Mouse (Mus musculus) stomach, embryonic 14.5 days (tissue): ENCODE data around the gene Rph3al. TPM values are rescaled to one million over a fixed set of nuclear protein-coding genes. Genes with fewer than 3 reads are reported as not detected.

Experiments
- ATAC-seq: fragments of 200-750 bp; cut with Nextera tagmentation; 2 replicates; pipeline ENCODE4 v1.8.0; 2017; ENCODE audit warnings: low read depth, moderate TSS enrichment; ENCODE audit not compliant: insufficient number of reproducible peaks, insufficient read depth, low FRiP score
- H3K27ac ChIP-seq: fragments of 300-500 bp; sonication (generic); 2 replicates; pipeline ENCODE4 v1.5.1; 2014; ENCODE audit warnings: mild to moderate bottlenecking, low read length, moderate library complexity, mixed read lengths
- H3K27me3 ChIP-seq: fragments of 300-500 bp; sonication (generic); 2 replicates; pipeline ENCODE4 v1.6.1; 2014; ENCODE audit warnings: low read length, control low read depth, mixed read lengths; ENCODE audit not compliant: control insufficient read depth, insufficient read depth
- H3K36me3 ChIP-seq: fragments of 300-500 bp; sonication (generic); 2 replicates; pipeline ENCODE4 v1.6.1; 2014; ENCODE audit warnings: mild to moderate bottlenecking, control low read depth, low read length, moderate library complexity, mixed read lengths; ENCODE audit not compliant: control insufficient read depth, insufficient read depth
- H3K4me1 ChIP-seq: fragments of 300-500 bp; sonication (generic); 2 replicates; pipeline ENCODE4 v1.6.1; 2014; ENCODE audit warnings: low read length, control low read depth, mixed read lengths; ENCODE audit not compliant: control insufficient read depth, insufficient read depth
- H3K4me2 ChIP-seq: fragments of 300-500 bp; sonication (generic); replicated peaks from 2 replicates; pipeline ENCODE4 v1.6.1; 2014; ENCODE audit warnings: low read depth, low read length, control low read depth
- H3K4me3 ChIP-seq: fragments of 300-500 bp; sonication (generic); 2 replicates; pipeline ENCODE4 v1.5.1; 2014; ENCODE audit warnings: low read depth, low read length, control low read depth
- H3K9ac ChIP-seq: fragments of 300-500 bp; sonication (generic); replicated peaks from 2 replicates; pipeline ENCODE4 v1.6.1; 2014; ENCODE audit warnings: low read depth, mild to moderate bottlenecking, control low read depth, low read length, moderate library complexity, mixed read lengths
- H3K9me3 ChIP-seq: fragments of 300-500 bp; sonication (generic); 2 replicates; pipeline ENCODE4 v1.6.1; 2016; ENCODE audit warnings: low read depth, low read length, control low read depth; ENCODE audit not compliant: control insufficient read depth
- WGBS: fragments of 180-500 bp; shearing (Covaris S2); extraction: QIAGEN DNeasy Blood & Tissue Kit; methylation state at CpG from one replicate; pipeline ENCODE4 v1.1.7; 2014; 5-methylcytosine and 5-hydroxymethylcytosine counted together
- polyA plus RNA-seq: library from polyadenylated mRNA; unstranded; fragments of >200 nt; fragmentation: Nextera tagmentation; extraction: Ambion mirVana; gene quantifications from 2 replicates; pipeline ENCODE4 v1.2.1, GENCODE M21; 2014

Rph3al gene
- polyA plus RNA-seq, 1 experiment from 2014 or later, result 10.6 TPM

DNA sequence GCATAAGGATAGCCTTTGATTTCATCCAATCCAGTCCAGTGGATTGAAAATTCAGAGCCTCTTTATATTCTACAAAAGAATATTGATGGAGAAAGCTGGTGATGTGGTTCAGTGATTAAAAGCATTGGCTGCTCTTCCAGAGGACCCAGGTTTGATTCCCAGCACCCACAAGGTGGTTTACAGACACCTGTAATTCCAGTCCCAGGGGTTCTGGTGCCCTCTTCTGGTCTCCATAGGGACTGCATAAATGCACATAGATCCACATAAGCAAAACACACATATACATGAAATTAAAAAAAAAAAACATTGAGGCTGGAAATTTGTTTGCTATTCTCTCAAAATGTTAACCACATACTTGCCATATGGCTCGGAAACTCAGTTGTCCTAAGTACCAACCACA, 26.3 kb downstream of the Rph3al start:
- Histone ChIP-seq H3K27ac (no peak overlapping the region), H3K4me1 (no peaks in the 10 kb centered on the region; the same call in 1 of the 2 replicates)
- 100% methylated on average over 1 of the region's 1 CpGs for whole genome bisulfite sequencing

DNA sequence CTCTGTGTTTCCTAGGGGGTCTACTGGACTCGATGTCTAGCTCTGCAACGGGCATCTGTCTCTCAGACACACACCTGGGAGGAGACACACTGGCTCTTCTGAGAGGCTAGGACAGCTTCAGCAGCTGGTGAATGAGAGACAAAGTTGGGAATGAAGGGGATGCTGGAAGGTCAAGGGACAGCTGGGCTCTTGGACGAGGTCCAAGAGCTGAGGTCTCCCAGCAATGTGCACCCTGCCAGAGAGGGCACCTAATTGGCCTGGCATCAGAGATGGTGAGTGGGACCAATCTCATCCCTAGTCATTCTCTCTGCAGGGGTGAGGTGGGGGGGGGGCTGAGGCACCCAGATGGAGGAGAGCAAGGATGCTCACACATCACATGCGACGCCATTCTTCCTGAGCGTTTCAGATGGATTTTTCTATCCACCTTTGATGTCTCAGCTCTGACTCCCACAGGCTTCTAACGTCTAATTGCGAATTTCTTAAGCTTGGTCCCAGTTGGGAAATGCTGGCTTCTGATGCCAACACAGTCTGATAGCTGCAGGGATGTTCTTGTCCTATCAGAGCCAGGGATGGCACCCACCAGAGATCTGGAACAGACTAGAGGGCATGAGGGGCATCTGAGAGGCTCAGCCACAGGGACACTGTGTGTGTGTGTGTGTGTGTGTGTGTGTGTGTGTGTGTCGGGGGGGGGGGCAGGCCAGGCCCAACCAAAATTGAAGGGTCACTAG, 28.4 kb downstream of the Rph3al start:
- WGBS, result 82% methylated on average over 9 of the region's 9 CpGs
- no peak for ATAC-seq
- Histone ChIP-seq H3K9ac (no peak overlapping the region), H3K36me3 (no peaks in the 10 kb centered on the region), H3K4me3 (no peak overlapping the region), H3K9me3 (no peaks in the 10 kb centered on the region), H3K4me1 (peaks cover 17% of the 10 kb centered on the region), H3K27ac (no peak overlapping the region), H3K27me3 (no peaks in the 10 kb centered on the region), H3K4me2 (no peak overlapping the region)

More for the DNA sequence above, 26.3 kb downstream of the Rph3al start:
- Histone ChIP-seq H3K4me3 (no peak overlapping the region), H3K27me3 (no peaks in the 10 kb centered on the region), H3K9ac (no peak overlapping the region), H3K9me3 (no peaks in the 10 kb centered on the region), H3K36me3 (no peaks in the 10 kb centered on the region), H3K4me2 (no peak overlapping the region)
- no peak for ATAC-seq

DNA sequence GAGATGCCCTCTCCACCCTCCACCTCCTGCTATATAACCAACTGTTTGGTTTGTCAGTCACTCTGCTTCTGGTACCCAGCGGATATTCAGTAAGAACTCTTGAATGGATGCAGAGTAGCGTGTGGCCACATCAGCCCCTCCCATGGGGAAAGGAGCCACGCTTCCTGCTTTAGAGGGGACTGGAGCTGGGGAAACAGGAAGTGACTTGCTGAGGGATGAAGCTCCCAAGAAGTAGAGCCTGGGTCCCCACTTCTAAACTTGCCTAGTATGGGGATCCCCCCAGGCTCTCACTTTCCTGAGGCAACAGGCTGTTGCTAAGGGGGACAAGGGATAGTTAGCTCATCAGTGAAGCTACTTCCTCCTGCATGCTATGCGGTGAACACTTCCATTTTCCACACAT, 30.8 kb downstream of the Rph3al start:
- Histone ChIP-seq H3K36me3 (no peaks in the 10 kb centered on the region), H3K4me2 (no peak overlapping the region), H3K27me3 (no peaks in the 10 kb centered on the region), H3K27ac (no peak overlapping the region), H3K9ac (no peak overlapping the region), H3K4me1 (peaks cover 24% of the 10 kb centered on the region), H3K9me3 (no peaks in the 10 kb centered on the region), H3K4me3 (no peak overlapping the region)
- WGBS, result 81% methylated on average over 4 of the region's 4 CpGs
- no peak for ATAC-seq

DNA sequence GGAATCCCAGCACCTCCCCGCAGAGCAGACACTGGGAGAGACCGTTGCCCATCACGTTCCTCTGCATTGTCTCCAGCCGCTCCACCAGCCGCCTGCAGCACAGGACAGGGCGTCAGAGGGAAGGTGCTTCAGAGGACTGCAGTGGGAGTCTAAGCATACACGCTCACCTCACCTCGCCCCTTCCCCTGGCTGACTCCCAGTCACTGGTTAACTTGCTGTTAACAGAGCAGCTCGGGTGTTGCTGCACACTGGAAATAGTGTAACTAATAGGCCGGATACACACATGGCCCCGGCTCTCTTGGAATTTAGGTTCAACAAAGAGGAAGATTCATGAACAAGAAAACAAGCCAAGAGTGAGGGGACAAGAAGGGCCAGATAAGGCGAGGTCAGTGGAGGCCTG, 31.7 kb downstream of the Rph3al start:
- H3K27ac ChIP-seq, result no peak overlapping the region
- no peak overlapping the region; the same call in 1 of the 2 replicates for H3K9ac ChIP-seq
- H3K9me3 ChIP-seq, result no peaks in the 10 kb centered on the region
- H3K36me3 ChIP-seq, result no peaks in the 10 kb centered on the region
- 49% methylated on average over 12 of the region's 12 CpGs for WGBS
- H3K4me1 ChIP-seq, result peaks cover 24% of the 10 kb centered on the region
- H3K4me3 ChIP-seq, result no peak overlapping the region
- H3K4me2 ChIP-seq, result no peak overlapping the region
- no peaks in the 10 kb centered on the region for H3K27me3 ChIP-seq
- no peak for ATAC-seq

GRCm38 (mm10) chr11:75904982-75905381, 33.2 kb downstream of the Rph3al start:
- no peak overlapping the region for H3K4me2 ChIP-seq
- peaks cover 24% of the 10 kb centered on the region for H3K4me1 ChIP-seq
- no peaks in the 10 kb centered on the region for H3K27me3 ChIP-seq
- peak overlapping the region; percentile 62; the same call in 1 of the 2 replicates for H3K27ac ChIP-seq
- no peak overlapping the region for H3K4me3 ChIP-seq
- H3K9me3 ChIP-seq, result no peaks in the 10 kb centered on the region
- no peak overlapping the region for H3K9ac ChIP-seq
- no peaks in the 10 kb centered on the region for H3K36me3 ChIP-seq
- WGBS, result 33% methylated on average over 6 of the region's 6 CpGs
- peak; percentile 71 for ATAC-seq

GRCm38 (mm10) chr11:75904501-75904900, 33.7 kb downstream of the Rph3al start:
- Histone ChIP-seq H3K9ac (no peak overlapping the region), H3K27me3 (no peaks in the 10 kb centered on the region), H3K27ac (peak overlapping the region; percentile 62; the same call in 1 of the 2 replicates), H3K9me3 (no peaks in the 10 kb centered on the region), H3K36me3 (no peaks in the 10 kb centered on the region), H3K4me1 (peaks cover 24% of the 10 kb centered on the region), H3K4me3 (no peak overlapping the region), H3K4me2 (no peak overlapping the region)
- WGBS, result 23% methylated on average over 5 of the region's 5 CpGs
- 0 out of 2 replicates have a peak, but pooled peaks have one; percentile 50 for ATAC-seq

DNA sequence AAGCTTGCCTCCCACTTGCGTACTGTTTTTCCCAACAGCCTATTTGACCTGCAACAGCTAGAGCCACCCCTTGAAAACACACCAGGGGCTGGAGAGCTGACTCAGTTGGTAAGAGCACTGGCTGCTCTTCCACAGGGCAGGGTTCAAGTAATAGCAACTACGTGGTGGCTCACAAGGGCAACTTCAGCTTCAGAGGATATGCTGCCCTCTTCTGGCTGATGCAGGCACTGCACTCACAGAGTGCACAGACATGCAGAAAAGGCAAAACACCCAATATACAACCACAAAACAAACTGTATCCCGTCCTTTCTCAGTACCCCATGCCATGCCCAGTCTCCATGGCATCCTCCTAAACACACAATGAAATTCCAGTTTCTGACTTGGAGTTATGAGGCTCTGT, 34.7 kb downstream of the Rph3al start:
- Histone ChIP-seq H3K27ac (no peak overlapping the region), H3K4me1 (peaks cover 24% of the 10 kb centered on the region), H3K27me3 (no peaks in the 10 kb centered on the region), H3K9ac (no peak overlapping the region), H3K4me3 (no peak overlapping the region), H3K36me3 (no peaks in the 10 kb centered on the region), H3K9me3 (no peaks in the 10 kb centered on the region), H3K4me2 (no peak overlapping the region)
- WGBS, result 86% methylated on average over 3 of the region's 3 CpGs
- ATAC-seq, result no peak

DNA sequence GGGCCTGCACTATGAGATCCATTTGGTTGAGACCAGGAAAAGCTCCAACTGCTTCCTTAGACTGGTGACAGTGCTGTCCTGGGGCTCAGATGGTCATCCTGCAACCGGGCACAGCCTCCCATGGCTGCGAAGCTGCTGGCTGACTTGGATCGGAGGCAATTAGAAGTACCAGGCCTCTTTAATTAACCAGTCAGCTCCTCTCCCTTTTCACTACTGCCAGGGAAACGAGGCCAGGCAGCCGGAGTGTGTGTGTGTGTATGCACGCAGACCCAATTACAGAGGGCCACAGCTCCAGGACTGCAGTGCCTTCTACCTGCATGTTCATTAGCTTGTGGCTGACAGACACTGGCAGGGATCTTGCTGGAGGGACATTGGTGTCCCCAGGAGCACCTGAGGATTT, 36.9 kb downstream of the Rph3al start:
- Histone ChIP-seq H3K9me3 (no peaks in the 10 kb centered on the region), H3K4me1 (peaks cover 20% of the 10 kb centered on the region), H3K27me3 (no peaks in the 10 kb centered on the region), H3K36me3 (no peaks in the 10 kb centered on the region), H3K4me2 (no peak overlapping the region), H3K27ac (no peak overlapping the region), H3K9ac (no peak overlapping the region), H3K4me3 (no peak overlapping the region)
- whole genome bisulfite sequencing, result 77% methylated on average over 6 of the region's 6 CpGs
- ATAC-seq, result no peak

DNA sequence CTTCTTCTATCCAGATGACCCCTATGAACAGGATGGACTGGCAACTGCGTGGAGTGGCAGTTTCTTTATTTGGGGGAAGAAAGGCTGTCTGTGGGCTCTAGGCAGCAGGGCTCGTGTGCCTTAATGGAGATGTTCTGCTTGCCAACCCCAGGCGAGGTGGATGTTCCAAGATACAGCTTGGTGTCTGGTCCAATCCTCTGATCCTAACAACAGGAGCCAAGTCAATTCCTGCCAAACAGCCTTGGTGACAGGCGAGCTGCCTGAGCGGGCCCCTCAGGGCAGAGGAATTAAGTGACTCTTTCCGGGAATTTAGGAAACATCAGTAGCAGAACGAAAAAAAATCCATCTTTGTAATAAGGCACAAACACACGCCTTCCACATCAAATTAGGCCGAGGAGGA, 38.6 kb downstream of the Rph3al start:
- Histone ChIP-seq H3K4me1 (peaks cover 5% of the 10 kb centered on the region), H3K27ac (no peak overlapping the region), H3K4me2 (no peak overlapping the region), H3K4me3 (no peak overlapping the region), H3K27me3 (no peaks in the 10 kb centered on the region), H3K9me3 (no peaks in the 10 kb centered on the region), H3K9ac (no peak overlapping the region), H3K36me3 (no peaks in the 10 kb centered on the region)
- no peak for ATAC-seq
- WGBS, result 57% methylated on average over 9 of the region's 9 CpGs
